Mouse (Mus musculus) CD4-positive helper T cell, adult 2 months (primary cell): Measurements from ENCODE around the gene Mansc1.

Experiments
- DNase-seq: peaks from one replicate; pipeline ENCODE4 v3.0.0-alpha.2; 2012; ENCODE audit warnings: low read depth, missing footprints, low spot score

Mansc1 gene

GRCm38 (mm10) chr6:134601130-134601529, 31.2 kb downstream of the Mansc1 start:
- DNase-seq, result no peak

GRCm38 (mm10) chr6:134599239-134599638, 33.0 kb downstream of the Mansc1 start:
- no peak for DNase-seq

- DNase-seq, result no peak
Observed at GRCm38 (mm10) chr6:134597651-134598229, 34.5 kb downstream of the Mansc1 start.

DNA sequence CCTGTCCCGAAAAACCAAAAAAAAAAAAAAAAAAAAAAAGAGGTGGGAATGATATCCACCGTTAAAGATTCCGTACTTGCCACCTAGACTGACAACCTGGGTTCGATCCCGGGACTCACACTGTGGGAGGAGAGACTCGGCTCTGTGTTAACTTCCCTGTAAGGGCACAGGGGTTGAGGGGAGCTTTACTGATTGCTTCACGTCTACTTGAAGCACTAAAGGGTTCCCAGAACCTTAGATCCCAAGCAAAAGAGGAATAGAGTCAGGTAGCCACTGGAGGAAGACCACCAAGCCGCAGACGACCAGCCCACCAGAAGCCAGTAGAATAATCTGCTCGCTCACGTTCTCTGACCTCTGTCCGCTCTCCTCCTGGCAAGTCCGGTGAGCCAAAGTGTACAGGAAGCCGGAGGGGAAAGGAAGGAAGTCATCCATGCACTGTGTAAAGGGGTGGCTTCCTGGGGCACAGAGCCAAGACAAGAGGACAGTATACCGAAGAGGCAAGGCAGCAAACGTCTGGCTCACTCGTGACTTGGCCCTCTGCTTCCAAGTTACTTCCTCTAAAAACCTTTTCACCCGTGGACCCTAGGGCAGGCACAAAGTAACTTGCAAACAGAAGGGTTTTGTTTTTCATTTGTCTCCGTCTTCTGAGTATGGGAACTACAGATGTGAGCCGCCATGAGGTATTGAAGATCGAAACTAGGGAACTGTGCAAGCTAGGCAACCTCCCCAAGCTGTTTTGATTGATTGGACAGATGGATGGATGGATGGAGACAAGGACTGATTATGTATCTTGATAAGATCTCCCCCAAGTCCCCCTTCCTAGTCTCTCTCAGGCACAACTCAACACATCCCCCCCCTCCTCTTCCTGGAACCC, 37.5 kb downstream of the Mansc1 start:
- DNase-seq, result no peak

GRCm38 (mm10) chr6:134591614-134592013, 40.7 kb downstream of the Mansc1 start:
- DNase-seq, result no peak

- no peak for DNase-seq
Observed at GRCm38 (mm10) chr6:134586241-134586640, 46.0 kb downstream of the Mansc1 start.

GRCm38 (mm10) chr6:134584616-134585015, 47.7 kb downstream of the Mansc1 start:
- DNase-seq, result no peak

DNA sequence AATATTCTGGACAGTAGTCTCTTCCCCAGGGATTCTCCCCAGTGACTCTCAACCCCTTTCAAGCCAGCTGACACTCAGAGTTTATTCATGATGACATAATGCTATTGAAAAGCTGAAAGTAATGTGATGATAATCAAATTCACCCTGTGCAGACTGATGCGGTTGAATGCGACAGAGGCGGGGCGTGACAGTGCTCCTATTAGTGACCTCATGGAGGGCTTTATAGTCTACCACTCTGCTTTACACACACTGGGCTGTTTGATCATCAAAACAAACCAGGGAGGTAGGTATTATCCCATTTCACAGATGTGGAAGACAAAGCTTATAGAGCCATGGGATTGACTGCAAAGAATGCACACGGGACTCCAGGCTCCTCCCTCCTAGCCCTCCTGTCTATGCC, 50.2 kb downstream of the Mansc1 start:
- no peak for DNase-seq

- DNase-seq, result no peak
Observed at GRCm38 (mm10) chr6:134579506-134579905, 52.8 kb downstream of the Mansc1 start.

- no peak for DNase-seq
Observed at GRCm38 (mm10) chr6:134578039-134578438, 54.2 kb downstream of the Mansc1 start.

GRCm38 (mm10) chr6:134575288-134575741, 57.0 kb downstream of the Mansc1 start:
- no peak for DNase-seq

GRCm38 (mm10) chr6:134567986-134568556, 64.2 kb downstream of the Mansc1 start:
- no peak for DNase-seq

GRCm38 (mm10) chr6:134566818-134567485, 65.3 kb downstream of the Mansc1 start, which contains the start of gene Lrp6:
Lrp6 (minus strand) TSS chr6:134566965.
- peak; percentile 91 for DNase-seq

GRCm38 (mm10) chr6:134566248-134566817, 66.0 kb downstream of the Mansc1 start:
- peak; percentile 15 for DNase-seq

DNA sequence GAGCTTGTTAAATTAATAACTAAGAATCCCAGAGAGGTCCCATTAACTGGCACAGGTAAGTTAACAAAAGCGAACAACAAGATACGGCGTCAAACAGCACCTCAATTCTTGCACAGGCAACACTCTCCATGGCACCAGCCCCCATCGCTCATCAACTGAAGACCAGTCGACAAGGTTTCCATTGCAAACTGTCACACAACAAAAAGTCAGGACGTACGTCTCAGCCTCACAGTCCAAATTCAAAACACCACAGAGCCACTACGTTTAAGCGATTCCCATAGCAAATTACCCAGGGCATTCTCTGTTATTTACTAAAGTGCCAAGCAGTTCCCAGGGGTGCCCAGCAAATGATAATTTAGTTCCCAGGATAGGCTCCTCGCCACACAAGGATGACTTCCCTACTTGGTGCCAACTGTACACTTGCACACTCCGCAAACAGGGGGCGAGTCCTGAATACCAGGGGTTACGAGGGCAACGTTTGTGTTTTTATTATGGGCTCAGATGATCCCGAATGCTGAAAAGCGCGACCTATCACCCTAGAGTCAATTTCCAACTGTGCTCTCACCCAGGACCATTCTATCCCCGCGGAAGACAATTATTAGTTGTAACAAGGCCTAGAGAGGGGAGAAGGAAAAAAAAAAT, 66.6 kb downstream of the Mansc1 start:
- peak; percentile 21 for DNase-seq

GRCm38 (mm10) chr6:134564539-134564938, 67.7 kb downstream of the Mansc1 start:
- no peak for DNase-seq

DNA sequence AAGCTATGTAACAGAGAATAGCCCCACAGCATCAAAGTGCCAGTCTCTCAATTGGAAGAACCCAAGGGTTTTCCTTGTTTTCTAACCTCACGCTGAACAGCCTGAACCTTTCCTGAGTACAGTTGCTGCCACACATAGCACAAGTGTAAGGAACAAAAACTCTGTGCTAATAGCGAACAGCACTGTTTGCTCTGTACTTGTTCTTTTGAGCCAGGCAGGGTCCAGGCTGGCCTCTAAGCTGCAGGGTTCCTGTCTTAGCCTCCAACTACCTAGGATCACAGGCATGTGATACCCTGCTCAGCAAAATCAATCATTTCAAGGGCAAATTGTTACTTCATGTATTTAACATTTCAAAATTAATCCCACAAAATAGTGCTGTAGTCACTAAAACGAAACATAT, 72.7 kb downstream of the Mansc1 start:
- no peak for DNase-seq
